Mouse (Mus musculus) adrenal gland, postnatal 10 days (tissue): Measurements from ENCODE around the gene Ext2. TPM values are rescaled to one million over a fixed set of nuclear protein-coding genes. Genes with fewer than 3 reads are reported as not detected.

Experiments used
- DNase-seq: peaks from one replicate; pipeline ENCODE4 v3.0.0; 2021; ENCODE audit warnings: mixed read lengths
- total RNA-seq, 2 experiments: library from RNA; stranded (reverse); gene quantifications; 2 replicates each; pipeline ENCODE4 v1.2.3; 2021

The Ext2 gene
- total RNA-seq, 2 experiments from 2014 or later, result 79.1 to 80.4 TPM

DNA sequence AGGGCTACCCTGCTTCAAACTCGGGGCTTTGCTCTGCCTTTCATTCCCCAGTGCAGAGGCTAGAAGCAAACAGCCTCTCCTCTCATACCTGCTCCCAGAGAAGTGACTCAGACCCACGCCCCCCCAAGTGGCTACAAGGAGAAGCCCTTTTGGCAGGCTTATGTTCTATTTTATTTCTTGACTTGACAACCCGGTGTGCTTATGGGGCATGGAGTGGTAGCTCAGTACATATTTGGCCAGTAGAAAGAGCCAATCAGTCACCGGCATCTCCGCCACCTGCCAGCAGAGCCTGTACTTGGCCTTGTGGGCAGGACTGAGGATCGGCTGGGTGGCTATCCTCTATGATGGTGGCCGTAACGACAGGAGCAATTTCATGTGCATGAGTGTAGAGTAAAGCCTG lies 85.2 kb downstream of the Ext2 start:
- no peak for DNase-seq

DNA sequence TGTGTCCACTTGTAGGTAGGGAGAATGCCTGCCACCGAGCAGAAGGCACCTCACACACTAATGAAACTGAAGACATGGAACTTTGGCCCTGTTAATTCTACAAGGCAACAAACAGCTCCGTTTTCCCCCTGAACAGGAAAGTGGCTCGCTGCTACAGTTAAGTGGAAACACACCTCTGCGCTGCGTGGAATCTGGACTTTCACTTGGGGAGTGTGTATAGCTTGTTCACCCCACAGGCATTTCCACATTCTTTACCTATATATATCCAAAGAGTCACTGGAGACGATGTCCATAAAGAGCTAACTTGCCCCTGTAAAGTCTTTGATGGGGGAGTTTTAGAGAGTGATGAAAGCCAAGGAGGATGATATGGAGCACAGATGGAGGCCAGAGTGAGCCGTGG lies 89.7 kb downstream of the Ext2 start:
- no peak for DNase-seq

DNA sequence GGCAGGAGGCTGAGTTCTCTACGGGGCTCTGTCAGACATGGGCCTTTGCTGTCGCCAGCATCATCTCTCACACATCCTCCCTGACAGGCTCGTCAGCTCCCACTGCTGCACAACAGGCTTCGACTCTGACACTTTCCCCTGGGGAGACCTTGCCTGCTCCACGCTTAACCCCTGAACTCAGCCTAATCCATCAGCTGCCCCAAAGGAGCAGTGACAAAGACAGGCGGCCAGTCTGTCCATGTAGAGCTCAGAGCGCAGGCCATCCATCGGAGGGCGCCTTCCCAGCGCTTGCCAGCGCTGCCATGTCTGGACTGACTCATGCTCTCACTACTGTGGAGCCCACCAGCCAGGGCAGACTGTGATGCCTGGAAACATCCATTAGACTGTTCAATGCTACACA lies 92.8 kb downstream of the Ext2 start:
- DNase-seq, result no peak

DNA sequence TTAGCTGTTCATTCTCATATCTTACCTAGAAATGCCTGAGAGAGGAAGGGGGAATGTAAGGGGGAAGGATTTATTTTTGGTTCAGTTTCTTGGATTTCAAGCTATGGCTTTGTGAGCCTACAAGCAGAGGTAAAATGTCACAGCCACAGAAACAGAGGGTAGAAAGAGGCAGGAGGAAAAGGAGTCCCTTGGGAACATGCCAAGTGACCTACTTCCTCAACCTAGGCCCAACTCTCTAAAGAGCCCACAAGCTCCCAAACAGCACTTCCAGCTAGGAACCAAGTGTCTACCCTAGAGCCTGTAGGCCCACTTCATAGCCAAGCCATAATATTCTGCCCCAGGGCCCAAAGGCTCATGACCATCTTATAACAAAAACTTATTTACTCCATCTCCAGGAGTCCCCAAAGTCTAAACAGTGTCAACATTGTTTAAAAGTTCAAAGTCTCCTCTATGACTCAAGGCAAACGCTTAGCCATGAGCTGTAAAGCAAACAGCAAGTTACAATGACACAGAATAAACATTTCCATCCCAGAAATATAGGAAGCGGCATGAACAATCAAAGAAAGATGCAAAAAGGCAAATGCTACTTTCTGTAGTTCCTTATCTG lies 99.1 kb downstream of the Ext2 start:
- DNase-seq, result no peak

DNA sequence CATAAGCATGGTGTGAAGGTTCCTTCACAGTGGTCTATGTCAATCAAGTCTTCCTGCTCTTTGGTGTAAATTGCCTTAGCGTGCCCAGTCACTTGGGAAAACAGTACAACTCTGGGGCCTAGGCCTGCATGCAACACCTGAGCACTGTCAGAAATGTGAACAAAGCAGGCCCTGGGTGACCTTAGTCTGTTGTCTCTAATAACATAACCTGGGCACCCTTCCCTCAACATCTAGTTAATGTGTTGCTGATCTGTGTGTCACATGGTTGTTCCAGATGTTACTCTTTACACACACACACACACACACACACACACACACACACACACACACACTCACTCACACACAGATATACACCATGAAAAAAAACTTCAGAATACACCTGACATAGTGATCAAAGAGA lies 101.4 kb downstream of the Ext2 start:
- no peak for DNase-seq

DNA sequence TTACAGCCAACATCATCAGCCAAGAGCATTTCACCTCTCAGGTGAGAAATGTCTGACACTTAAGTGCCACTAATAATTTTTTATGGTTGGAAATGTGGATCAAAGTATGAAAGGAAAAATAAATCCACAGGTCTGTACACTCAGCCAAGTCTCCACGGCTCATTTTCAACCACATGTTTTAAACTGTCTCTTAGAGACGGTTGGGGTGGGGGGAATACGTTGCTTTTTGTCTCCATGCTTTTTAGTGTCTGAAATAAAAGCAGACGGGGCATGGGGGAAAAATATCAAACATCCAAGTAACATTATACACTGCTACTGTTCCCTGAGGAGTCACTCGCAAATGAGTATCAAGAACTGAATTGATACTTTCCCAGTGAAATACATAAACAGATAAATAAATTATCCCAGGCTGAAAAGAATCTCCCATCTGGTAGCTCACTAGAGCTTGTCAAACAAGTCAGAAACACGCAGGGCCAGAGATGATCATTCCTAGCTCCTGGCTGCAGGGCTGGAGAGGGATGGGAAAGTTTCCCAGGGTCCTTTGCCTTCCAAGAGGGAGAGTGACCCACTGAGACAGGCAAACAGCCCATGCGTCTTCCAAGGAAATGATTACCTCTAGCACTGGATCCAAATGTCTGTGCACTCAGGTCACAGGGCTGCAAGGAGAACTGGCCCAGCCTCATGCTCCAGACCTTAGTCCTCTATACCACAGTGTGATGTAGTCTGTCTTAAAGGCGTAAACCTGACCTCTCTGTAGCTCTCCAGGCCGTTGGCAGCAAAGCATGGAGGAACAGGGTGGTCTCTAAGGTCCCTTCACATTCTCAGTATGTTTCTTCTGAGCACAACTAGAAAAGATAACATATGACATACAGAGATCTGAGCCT lies 102.3 kb downstream of the Ext2 start:
- no peak for DNase-seq

DNA sequence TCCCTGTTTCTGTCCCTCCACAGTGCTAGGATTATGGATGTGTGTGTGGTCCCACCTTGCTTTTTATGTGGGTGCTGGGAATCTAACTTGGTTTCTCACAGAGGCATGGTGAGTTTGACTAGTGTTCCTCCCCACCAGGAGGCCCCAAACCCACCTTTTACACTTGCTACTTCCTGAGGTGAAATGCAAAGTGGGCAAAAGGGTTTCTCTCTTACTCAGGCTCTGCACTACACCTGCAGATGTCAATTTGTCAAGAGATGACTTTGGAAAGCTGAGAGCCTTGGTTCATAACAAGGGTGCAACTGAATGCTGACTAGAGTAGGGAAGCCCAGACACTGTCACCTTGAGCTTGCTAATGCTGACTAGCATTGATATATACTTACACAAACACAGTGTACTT lies 109.1 kb downstream of the Ext2 start:
- no peak for DNase-seq

DNA sequence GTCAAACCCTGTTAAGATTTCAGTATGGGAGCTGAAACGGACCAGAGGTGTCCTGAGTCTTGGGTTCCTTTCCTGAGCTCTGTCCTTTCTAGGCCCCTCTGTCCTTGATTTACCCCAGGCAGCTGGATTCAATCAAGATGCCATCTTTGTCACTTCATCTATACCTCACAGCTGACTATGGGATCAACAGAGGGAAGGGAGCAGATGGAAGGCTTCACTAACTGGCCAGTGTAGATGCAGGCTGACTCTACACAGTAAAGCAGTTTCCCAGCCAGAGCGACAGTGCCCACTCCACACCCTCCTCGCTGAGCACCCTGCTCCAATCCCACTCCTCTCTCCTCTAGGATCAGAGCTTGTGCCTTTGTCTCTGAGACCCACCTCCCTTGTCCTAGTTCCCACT lies 110.9 kb downstream of the Ext2 start:
- no peak for DNase-seq

DNA sequence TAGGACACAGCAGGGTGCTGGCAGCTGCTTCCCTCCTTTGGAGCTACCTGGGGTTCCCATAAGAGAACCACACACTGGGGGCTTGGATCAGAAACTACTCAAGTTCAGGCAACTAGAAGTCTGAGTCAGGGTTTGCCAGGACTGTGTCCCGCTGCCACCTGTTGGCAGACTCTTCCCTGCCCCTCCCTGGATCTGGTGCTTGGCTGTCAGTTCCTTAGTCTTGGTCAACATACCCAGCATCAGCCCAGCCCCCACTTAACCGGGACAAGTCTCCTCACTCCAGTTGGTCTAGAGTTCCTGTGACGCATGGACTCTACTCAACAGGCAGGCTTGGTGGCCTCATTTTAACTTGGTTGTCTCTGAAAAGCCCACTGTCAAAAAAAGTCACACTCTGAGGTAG lies 112.7 kb downstream of the Ext2 start:
- peak; percentile 26 for DNase-seq

DNA sequence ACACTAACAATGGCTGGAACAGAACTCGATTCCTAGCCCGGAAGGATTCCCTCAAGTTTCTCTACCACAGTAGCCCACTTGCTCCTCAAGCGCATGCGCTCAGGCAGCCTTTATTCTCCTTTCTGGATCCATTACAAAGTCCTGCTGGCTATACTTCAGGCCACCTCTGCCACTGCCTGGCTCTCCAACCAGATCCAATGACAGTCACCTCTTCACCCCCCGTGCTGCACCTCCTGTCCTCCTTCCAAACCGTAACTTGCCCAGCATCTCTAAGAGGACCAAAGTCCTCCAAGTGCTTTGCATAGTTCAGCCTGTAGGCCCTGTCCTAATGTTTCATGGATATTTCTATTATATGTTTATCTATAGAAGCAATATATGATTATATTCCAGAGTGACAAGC lies 113.1 kb downstream of the Ext2 start:
- DNase-seq, result no peak

DNA sequence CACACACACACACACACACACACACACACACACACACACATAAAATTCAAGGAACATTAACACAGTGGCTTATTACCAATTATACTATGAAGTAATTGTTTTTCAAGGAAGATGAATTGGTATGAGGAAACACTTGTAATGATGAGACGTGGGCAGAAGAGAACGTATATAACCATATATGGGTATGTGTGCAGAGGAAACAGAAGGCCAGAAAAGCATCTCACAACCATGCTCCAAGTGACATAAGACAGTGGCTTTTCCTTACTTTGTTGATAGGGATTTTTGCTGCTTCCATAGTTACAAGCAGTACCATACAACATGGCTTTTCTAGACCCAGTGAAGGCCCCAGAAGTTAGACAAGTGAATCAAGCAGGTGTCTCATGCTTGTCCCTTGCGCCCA lies 115.5 kb downstream of the Ext2 start:
- DNase-seq, result no peak

DNA sequence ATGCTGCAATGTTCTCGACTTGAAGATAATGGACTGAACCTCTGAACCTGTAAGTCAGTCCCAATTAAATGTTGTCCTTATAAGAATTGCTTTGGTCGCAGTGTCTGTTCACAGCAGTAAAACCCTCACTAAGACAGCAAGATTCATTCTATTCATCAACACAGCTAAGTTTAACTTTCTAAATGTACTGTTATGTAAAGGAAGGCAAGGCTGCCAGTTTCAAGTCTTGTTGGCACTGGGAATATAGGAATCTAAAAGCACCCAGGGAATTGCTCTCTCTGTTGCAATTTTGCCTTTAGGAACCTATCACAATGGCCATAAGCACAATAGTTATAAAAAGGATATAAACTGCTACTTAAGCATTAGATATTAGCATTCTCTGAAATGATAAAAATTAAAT lies 116.0 kb downstream of the Ext2 start:
- DNase-seq, result no peak

DNA sequence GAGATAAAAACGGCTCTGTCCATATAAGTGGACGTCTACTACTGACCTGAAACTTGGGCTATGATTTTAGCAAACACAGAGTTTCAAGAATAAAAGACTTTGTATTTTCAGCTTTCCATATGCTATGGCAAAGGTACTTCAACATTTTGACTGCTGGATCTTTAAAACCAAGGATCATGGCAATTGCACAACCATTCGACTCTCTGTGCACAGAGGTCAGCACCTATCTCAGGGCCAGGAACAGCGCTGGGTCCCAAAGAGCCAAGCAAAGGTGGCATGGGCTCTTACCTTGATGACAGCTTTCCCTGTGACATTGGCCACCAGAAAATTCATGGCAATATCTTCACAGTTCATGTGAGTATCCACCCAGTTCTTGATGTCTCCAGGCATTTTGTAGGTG lies 118.2 kb downstream of the Ext2 start:
- DNase-seq, result no peak

DNA sequence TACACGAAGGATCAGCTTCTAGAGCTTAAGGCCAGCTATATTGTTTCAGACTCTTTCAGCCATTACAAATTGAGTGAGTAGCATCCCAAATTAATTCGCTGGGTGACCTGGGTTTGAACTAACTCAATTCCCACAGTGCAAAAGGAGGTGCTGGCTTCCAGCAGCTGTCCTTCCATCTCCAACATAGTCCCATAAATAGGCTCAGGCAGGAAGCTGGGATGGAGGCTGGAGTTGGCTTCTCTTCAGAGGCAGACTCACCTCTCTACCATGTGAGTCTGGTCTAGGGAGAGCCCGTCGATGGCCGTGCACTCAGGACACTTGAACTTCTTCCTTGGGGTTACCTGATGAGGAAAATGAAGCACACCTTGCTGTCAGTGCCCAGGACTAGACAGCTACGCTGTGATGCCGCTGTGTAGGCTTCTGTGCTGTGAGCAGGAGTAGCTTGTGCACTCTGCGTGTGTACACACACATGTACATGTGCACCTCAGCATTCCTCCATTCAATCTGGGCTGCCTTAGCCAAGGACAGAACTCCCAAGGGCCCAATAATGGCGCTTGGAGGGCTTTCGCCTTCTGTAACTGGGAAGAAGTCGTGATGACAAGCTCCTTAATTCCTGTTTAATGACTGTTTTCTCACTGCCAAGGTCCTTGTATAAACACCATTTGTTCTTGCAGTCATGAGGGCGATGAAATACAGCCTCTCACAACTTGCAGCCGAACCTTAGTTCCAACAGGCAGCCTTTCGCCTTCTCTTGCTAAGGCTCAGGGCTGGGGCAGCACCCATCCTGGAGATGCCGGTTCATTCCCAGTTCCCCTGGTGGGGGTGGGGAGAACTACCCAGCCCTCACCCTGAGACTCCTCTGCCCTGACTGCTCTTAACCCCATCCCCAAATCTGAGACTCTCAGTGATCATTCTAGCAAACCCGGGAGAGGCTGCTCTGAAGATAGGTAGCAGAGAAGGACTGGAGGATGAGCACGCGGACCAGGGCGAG lies 119.1 kb downstream of the Ext2 start:
- no peak for DNase-seq

DNA sequence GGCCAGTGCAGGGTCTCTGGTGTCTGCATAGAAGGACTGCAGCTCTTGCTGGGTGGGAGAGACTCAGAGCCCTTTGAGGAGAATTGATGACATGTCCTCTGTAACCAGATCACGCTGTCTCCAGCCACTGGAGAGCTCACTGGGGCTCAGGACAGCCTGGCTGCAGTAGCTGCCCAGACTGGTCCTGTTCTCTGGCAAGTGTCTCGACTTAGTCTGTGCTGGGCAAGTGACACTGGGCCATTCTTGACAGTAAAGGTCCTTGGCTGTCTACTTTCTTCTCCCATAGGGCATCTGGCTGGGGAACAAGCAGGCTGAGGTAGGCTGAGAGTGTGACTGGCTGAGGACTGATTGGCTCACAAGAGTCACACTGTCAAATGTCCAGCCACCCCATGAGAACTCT lies 123.0 kb downstream of the Ext2 start:
- DNase-seq, result no peak

DNA sequence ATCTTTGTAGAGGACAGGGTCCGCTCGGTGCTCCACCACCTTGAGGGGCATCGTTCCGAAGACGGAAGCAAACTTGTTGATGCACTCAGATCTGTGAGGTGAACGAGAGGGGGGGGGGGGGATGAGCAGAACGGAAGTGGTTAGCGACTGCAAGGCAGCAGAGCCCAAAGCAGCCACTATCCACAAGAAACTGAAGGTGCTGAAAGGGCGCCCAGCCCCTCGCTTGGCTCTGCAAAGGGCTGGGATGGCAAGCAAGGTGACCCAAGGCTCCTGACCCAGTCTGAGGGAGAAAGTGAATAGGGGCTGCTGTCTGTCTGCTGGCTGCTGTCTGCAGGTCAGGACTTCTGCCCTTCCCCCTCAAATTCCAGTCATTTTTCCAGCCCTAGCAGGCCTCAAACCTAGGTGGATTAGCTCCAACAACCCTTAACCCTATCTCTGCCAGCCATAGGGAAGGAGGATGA lies 126.2 kb downstream of the Ext2 start:
- DNase-seq, result no peak

DNA sequence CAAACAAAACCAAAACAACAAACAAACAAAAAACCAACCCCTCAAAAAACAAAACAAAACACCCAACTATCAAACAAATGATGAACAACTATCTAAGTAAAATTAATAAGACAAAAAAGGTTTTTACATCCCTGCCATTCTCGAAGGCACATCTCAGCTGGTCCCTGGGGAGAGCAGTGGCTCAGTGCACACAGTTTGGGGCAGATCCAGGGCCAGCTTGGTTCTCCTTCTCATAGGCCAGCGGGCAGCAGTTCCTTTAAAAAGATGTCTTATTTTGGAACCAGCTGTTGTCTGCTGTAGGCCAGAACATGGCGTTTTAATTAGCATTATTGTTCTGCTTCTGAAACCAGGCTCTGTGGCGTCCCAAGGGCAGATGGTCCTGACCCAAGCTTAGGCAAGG lies 129.3 kb downstream of the Ext2 start:
- no peak for DNase-seq

DNA sequence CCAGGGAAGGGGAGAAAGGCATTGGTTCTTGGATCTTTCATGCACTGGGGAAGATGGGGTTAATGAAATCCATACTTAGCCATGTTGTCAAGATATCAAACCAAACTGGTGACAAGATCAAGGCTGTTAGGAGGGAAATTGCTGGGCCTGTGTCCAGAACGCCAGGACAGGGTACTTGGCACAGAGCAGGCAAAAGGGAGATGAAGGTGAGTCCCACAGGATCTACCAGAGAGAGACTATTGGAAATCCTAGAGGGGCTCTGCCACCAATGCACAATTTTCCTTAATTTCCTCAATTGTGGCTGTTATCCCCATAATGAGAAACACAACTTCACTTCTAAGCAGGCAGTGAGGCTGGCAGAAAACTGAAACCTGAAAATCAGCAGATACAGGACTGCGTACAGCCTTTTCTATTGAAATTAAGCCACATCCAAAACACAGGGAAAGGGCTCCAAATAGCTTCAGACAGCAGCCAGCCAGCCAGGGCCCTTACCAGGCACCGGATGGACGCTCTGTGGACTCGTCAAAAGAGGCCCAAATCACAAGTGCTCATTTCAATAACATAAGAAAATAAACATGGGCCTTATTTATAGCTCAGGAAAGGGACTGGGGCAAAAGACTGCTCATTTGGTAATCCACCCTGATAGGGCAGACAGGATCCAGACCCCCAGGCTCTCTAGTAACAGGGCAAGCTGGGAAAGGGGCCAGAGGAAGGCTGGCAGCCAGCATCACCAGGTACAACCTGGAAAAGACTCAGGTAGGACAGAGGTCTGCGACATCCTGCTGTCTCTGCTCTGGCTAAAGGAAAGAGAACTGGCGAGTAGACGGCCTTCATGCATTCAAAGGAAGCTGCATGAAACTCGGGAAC lies 132.1 kb downstream of the Ext2 start:
- no peak for DNase-seq

DNA sequence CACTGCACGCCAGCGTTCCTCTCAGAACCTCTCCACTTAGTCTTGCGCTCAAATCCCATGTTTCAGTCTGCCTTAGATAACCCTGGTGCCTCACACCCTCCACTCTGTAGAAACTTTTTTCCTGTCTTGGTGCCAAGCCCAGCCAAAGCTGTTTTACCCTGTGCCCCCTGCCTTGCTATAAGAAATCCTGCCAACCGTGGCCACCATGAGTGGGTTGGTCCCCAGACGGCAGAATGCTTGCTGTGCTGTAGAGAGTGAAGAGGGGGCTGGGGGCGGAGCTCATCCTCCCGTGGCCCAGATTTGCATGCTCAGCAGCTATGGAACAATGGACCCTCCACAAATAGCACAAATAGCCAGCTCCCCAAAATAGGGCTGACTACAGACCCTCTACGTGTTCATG lies 138.7 kb downstream of the Ext2 start:
- no peak for DNase-seq

DNA sequence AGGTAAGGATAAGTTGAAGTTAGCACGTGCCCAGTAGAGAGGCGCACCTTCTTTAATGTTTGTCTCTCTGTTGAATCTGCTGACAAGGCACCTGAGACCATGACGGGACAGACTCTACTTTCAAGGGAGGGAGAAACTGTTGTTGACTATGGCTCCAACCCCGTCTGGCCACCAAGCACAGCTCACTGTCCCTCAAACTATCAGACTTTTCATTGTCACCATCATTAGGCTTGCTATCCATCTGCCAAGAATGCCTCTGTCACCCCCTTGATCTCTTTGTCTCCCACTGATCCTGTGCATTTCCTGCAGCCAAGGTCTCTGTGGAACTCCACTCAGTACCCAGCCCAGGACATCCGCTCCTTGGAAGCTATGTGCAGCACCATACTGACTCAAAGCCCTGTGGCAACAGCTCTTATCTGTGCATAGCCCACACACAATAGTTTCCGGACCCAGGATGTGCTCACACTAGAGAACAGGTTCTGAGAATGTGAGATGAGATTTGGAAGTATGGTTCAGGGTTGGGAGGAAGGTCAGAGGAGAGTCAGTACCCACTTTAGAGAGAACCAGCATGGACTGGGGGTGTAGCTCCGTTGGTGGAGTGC lies 139.7 kb downstream of the Ext2 start:
- no peak for DNase-seq

DNA sequence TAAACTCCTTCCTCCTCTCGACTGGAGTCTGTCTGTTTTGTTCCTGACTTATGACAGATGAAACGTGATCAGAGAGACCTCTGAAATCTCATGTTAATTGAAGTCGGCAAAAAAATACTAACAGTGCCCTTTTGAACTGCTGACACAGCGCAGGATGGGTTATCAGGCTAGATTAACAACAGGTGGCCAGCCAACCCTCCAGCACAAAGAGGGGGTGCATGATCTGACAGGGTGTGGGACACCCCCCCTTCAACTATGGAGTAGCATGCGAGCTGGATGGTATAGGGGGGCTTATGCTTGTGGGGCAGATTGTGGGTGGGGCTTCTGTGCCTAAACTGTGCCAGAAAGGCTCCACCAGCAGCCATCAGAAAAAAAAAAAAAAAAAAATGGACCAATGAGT lies 141.0 kb downstream of the Ext2 start:
- DNase-seq, result no peak
